Mouse (Mus musculus) urinary bladder, postnatal 10 days (tissue): Measurements from ENCODE around the gene Acot13.
"Not testable (repeated sequence)": the region's sequence is repeated elsewhere in the genome, so short reads cannot be mapped to it uniquely, and the experiment has no call there.

Experiments
- DNase-seq: peaks from one replicate; pipeline ENCODE4 v3.0.0; 2022; ENCODE audit warnings: low spot score

Acot13 gene

DNA sequence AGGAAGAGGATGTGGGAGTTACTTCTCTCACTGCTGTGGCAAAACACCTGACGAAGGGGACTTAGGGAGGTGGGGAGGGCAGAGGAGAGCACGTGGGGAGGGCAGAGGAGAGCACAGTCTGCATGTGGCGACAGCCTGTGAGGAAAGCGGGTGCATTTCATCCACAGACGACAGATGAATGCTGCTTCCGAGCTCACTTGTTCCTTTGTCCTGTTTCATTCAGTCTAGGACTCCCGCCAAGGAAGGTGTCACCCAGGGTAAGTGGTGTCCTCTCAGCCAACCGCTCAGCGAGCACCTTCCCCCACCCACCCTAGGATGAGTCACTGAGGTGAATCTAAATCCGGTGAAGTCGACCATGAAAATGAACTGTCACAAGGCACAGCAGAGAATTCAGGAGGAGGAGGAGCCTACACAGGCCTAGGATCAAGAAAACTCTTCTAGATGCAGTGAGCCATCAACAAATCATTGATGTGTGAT lies 45.3 kb downstream of the Acot13 start:
- DNase-seq: no peak

DNA sequence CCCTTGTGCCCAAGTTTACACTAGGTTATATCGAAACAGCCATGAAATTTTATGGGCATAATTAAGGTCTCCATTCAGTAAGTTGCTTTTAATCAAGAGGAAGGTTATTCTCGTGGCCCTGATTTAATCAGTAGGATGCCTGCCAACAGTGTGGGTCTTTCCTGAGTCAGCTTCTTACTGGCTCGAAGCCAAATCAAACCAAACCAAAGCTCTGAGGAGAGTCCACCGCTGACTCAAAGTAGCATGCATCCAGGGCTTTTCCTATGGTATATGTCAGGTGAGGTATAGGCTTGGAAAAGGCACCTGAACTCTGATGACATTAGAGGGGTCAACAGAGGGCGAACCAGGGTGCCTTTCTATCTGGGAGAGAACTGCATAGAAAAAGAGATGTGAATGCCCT lies 49.4 kb downstream of the Acot13 start:
- DNase-seq: no peak

DNA sequence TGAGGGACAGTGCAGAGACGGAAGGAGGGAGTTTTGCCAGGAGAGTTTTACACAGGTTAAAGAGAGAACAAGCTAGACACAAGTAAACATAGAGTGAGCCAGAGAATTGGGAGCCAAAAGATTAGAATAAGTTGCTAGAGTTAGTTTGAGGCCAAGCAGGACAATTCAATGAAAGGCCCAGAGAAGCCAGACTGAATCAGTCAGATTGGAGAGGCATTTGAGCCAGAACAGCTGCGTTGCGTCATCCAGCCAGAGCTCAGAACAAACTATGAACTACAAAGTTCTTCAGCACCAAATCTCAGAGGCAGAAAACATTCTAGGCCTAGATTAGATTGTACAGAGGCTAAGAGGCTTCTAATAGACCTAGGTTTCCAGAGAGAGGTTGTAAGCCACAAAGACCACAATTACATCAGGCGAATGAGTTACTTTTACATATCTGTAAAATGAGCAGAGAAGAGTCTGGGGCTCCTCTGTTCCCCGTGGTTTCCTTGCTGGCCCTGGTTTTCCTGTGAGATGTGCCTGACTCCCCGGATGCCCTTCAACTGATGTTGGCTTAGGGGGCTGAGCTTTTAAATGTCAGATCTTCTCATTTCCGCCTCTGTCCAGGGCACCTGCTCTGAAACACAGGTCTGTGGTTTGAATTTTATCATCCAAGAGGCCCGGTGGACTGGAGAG lies 52.5 kb downstream of the Acot13 start:
- no peak for DNase-seq

DNA sequence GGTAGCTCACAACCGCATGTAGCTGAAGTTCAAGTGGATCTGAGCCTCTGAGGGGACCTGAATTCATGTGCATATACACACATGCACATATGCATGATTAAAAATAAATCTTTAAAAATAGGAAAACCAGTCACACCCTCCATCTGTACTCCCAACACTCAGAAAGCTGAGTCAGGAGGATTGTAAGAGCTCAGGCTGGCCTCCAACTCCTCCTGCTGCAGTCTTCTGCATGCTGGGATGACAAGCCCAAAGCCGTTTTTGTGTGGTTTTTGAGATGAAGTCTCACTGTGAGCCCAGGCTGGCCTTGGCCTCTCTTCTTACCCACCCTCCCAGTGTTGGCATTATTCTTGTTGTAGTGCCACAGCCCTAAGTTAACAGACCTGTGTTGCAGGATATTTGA lies 53.3 kb downstream of the Acot13 start:
- no peak for DNase-seq

DNA sequence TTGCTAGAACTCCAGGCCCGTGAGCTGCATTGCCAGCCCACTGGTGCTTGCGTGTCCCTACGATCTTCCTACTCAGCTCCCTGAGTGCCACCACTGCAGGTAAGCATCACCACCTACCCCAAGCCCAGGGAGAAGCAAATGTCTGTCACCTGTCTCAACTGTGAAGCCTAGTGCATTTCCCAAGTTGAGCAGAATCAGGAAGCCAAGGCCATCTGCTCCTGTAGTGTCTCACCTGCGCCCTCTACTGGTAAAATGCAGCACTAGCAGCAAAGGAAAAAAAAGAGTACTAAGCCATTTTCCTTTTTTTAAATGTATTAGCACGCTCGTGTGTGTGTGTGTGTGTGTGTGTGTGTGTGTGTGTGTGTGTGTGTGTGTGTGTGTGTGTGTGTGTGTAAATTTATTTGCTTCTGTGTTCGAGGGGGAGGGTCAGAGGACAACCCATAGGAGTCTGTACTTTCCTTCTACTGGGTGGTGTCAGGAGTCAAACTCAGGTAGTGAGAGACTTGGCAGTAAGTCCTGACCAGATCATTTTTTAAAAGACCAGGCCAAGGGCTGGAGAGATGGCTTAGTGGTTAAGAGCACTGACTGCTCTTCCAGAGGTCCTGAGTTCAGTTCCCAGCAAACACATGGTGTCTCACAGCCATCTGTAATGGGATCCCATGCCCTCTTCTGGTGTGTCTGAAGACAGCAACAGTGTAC lies 55.0 kb downstream of the Acot13 start:
- no peak for DNase-seq

GRCm38 (mm10) chr13:24771482-24771881 lies 59.9 kb downstream of the Acot13 start:
- not testable (repeated sequence) for DNase-seq
